In genomic region chr13:10309811-10310210, GRCm38 (mm10) we compare ENCODE assay signal across 7 mouse cellular contexts.
"Had no signal": no experiment of that assay in that cellular context is flagged by ENCODE, and none has a peak within 500 bp of the region (broad histone marks: within the 10 kb centered on the region; RNA-seq: fewer than 3 reads in every experiment).

No protein-coding gene starts in this region.

- DNase-seq: kidney, postnatal 25 days; layer of hippocampus, adult 9-11 months; layer of hippocampus, postnatal 36 days; liver; lung, embryonic 14.5 days; lung, postnatal 14 days; thymus, postnatal 36 days had no signal
